ENCODE assay signal across 8 mouse cellular contexts in genomic region chr5:64803720-64804462, GRCm38 (mm10). TPM values are rescaled to one million over a fixed set of nuclear protein-coding genes. Genes with fewer than 3 reads are reported as not detected.
A peak's percentile ranks its signal among the peaks of the same experiment; 100 is the strongest.
DNase-seq lines count a peak whose midpoint lies in the region; TF ChIP-seq lines count a peak whose summit lies in the region.

No protein-coding gene starts in this region.

- H3K4me3 ChIP-seq in ES-E14 (ENCODE audit: insufficient read depth in 1 of 2, low read depth in 1 of 2, low read length in 2 of 2, poor library complexity in 1 of 2, severe bottlenecking in 1 of 2) (peak overlapping the region; percentile 89 to 97), macrophage (ENCODE audit: inconsistent target) (peak overlapping the region; percentile 72)
- peak overlapping the region; percentile 96 for H3K4me3 ChIP-seq in heart, embryonic 10.5 days

- H3K27me3 ChIP-seq in heart, embryonic 10.5 days (ENCODE audit: insufficient read depth, poor library complexity, severe bottlenecking) = no peaks in the 10 kb centered on the region

- H3K79me2 ChIP-seq in macrophage (ENCODE audit: inconsistent target) = peaks cover 52% of the 10 kb centered on the region

- WGBS in heart, embryonic 10.5 days = under 1% methylated on average over 68 of the region's 69 CpGs
- 1% methylated on average over 57 of the region's 69 CpGs for WGBS in macrophage (ENCODE audit: missing documents)

- H3K36me3 ChIP-seq in ES-E14 (ENCODE audit: control insufficient read depth, insufficient read depth, low read length, poor library complexity, severe bottlenecking) = 0 out of 2 replicates have a peak, but pooled peaks cover 1% of the 10 kb centered on the region
- no peaks in the 10 kb centered on the region; the same call in 1 of the 2 replicates for H3K36me3 ChIP-seq in heart, embryonic 10.5 days
- H3K36me3 ChIP-seq in macrophage (ENCODE audit: inconsistent target) = peaks cover 2% of the 10 kb centered on the region; the same call in 1 of the 2 replicates

- H3K4me1 ChIP-seq in ES-E14 (ENCODE audit: control insufficient read depth in 2 of 2, insufficient read depth in 2 of 2, low read length in 2 of 2, poor library complexity in 1 of 2) = peaks cover 8 to 15% of the 10 kb centered on the region in 2 experiments
- H3K4me1 ChIP-seq in heart, embryonic 10.5 days = peaks cover 56% of the 10 kb centered on the region

- peak; percentile 49 for DNase-seq in CD4-positive helper T cell, adult 2 months (ENCODE audit: low read depth, low spot score)
- no peak for DNase-seq in ES-E14 (ENCODE audit: low read depth, low spot score)
- DNase-seq in cerebellum, postnatal 10 days = peak; percentile 83
- peak; percentile 83 for DNase-seq in heart, embryonic 10.5 days (ENCODE audit: low spot score)
- DNase-seq in kidney, postnatal 4 days = peak; percentile 70 to 80
- peak; percentile 28 to 42 for DNase-seq in spleen, postnatal 36 days (ENCODE audit: low spot score in 2 of 2)
- DNase-seq in c-Kit-positive CD71-positive TER-119-positive erythroid progenitor cells, embryonic 14.5 days (ENCODE audit: low spot score) = no peak

- in situ Hi-C loops in ES-E14 (cut with MboI; ENCODE audit: low sequenced_read_pairs in 2 of 2, unreplicated experiment in 2 of 2) = loop anchor here in 1 of 2 experiments (25.0 kb wide), 1 partner anchor 217 kb away; no protein-coding TSS in a partner anchor

- H3K9ac ChIP-seq in ES-E14 (ENCODE audit: insufficient read depth, low read depth, low read length, poor library complexity, severe bottlenecking) = peak overlapping the region; percentile 97

- no peaks in the 10 kb centered on the region for H3K9me3 ChIP-seq in ES-E14 (ENCODE audit: control insufficient read depth, insufficient read depth, low read depth, low read length)
- 0 out of 2 replicates have a peak, but pooled peaks cover 5% of the 10 kb centered on the region for H3K9me3 ChIP-seq in heart, embryonic 10.5 days

- H3K27ac ChIP-seq in ES-E14 (ENCODE audit: insufficient read depth, low read depth, low read length, poor library complexity, severe bottlenecking) (peak overlapping the region; percentile 98), macrophage (peak overlapping the region; percentile 72)
- peak overlapping the region; percentile 99 for H3K27ac ChIP-seq in heart, embryonic 10.5 days

TF ChIP-seq in ES-E14, 5 proteins besides CTCF, POLR2A, EP300 and RAD21:
- 0 out of 2 replicates have a peak, but pooled peaks have one; percentile 1 for TF ChIP-seq ZC3H11A (IDR thresholded peaks at IDR 0.05; ENCODE audit: borderline replicate concordance, low read depth, low read length)
- TF ChIP-seq CHD2 (IDR thresholded peaks at IDR 0.05; ENCODE audit: low read depth, low read length) = no peak
- no peak for TF ChIP-seq MAFK (IDR thresholded peaks at IDR 0.05; ENCODE audit: insufficient read depth, low read depth, low read length)
- 0 out of 2 replicates have a peak, but pooled peaks have one; percentile 34 for TF ChIP-seq HCFC1 (IDR thresholded peaks at IDR 0.05; ENCODE audit: borderline replicate concordance, insufficient read depth, low read length)
- no peak for TF ChIP-seq ZNF384 (IDR thresholded peaks at IDR 0.05; ENCODE audit: low read depth, low read length)

RNA-seq across cellular contexts. Expression of gene Klf3, which starts 0.7 kb away (rescaled TPM):
- 22.9 and 31.8 TPM in 2 replicates for total RNA-seq in ES-E14 (2012; rRNA removed)
- polyA plus RNA-seq in heart, embryonic 10.5 days (2016; fragmentation: Nextera tagmentation; extraction: Ambion mirVana) = 49.6 and 61.8 TPM in 2 replicates
- total RNA-seq in macrophage (2018; cell fraction: chromatin; rRNA removed) = 100 to 1,000 TPM in 19 of 26 experiments, 10 to 100 TPM in 7; 48.3 to 365 (median 123) TPM
- 100 to 1,000 TPM in 1 of 26 experiments, 10 to 100 TPM in 25; 45.5 to 118 (median 57.3) TPM for total RNA-seq in macrophage (2018; cell fraction: cytosol; rRNA removed)
- total RNA-seq in macrophage (2018; cell fraction: nucleus; rRNA removed) = 100 to 1,000 TPM in 21 of 26 experiments, 10 to 100 TPM in 5; 67.6 to 296 (median 126) TPM
- 28.7 to 50.9 TPM (median 35.8 TPM) in 3 replicates for polyA plus RNA-seq in macrophage (2018)

Comparison
In these comparisons a context has a peak if more than half of its experiments do, and no peak if none do; other contexts are left out.
1. DNase-seq: peak in CD4-positive helper T cell, adult 2 months (single experiment), cerebellum, postnatal 10 days (2 of 2), heart, embryonic 10.5 days (single experiment), kidney, postnatal 4 days (2 of 2) and spleen, postnatal 36 days (2 of 2); none in ES-E14 (single experiment) and c-Kit-positive CD71-positive TER-119-positive erythroid progenitor cells, embryonic 14.5 days (single experiment).
2. Peak in every context shown above with its lines, with median percentiles within 50 percentile points of each other: H3K27ac ChIP-seq and H3K4me3 ChIP-seq.